Mouse (Mus musculus): Measurements from ENCODE around the gene Plcg1.
A peak's percentile ranks its signal among the peaks of the same experiment; 100 is the strongest.

Gene Plcg1

DNA sequence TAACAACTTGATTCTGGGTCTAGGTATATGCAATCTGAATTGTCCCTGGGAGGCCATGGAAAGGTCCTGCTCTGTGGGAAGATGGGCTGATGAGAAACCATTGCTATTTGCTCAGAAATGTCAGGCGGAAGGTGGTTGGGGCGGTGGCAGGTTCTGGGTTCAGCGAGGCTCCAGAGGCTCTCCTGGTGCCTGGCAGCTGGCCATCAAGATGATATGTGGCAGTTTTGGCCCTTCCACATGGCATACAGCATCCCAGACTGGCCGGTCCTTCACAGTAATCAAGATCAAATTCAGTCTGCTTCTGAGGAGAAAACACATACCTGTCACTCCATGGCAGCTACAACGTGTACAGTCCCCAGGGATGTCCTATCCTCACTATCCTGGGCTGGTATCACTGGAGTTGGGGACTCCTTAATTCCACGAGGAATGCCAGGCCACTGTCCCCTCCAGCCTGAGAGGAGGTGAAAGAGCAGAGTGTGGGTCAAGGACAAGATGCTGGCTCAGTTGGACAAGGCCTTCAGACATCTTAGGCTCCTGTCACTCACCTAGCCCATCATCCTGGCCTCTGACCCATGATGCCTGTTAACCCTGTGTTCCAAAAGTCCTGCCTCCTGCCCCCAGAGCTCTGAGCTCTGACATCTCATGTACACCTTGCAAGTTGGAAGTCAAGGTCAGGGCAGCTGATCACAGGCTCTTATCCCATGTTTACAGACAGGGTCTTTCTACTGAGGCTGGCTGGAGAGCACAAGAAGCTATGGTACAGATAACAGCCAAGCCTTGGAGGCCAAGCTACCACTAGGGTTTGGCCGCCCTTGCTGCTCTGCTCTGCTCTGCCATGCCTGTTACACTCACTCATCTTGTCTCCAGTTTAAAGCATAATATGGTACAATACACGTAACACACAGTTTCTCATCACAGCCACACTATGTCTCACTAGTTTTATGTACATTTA is 40.5 kb downstream of the Plcg1 start:
- DNase-seq: no peak

DNA sequence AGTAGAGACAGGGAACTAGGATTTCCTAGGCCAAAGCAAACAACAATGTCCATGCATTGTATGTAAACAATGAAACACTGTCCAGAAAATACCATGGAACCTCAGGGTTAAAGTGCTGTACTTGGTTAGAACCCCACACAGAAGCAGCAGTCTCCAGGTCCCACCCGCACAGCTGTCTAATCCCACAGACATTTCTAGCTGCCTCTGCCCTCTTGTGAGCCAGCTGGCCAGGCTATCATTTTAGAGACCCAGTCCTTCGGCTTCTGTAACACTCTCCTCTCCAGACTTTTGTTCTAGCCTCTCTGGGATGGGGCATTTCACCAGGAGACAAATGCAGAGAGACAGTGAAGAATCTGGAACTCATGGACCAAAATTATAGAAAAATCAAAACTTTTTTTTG is 46.9 kb downstream of the Plcg1 start:
- DNase-seq: no peak

DNA sequence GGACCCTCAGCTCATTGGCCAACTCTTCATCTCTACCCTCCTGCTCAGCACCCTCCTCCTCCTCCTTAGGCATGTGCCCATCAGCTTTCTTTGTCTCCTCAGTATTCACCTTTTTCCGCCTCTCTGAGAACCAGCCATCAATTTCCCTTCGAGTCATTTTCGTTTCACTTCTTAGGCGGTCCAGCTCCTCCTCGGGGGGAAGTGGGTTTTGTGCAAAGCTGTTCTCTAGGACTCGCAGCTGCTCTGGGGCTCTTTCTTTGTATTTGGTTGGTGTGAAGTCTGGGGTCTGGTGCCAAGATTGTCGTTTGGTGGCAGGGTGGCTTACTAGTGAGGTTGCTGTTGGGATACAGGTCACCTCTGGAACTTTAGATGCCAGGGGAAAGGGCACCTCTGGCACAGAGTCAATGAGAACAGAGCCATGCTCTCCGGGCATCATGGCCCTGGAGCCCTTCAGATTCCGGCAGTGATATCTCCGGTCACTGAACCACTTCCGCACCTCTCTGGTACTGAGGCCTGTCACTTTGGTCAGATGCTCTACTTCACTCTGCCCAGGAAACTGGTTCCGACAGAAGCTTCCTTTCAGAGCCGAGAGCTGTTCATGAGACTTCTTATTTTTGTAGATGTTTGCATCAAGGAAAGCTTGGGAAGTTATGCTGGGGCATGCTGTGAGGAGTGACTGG is 49.2 kb downstream of the Plcg1 start:
- DNase-seq: no peak

- no peak for DNase-seq
These were observed 49.7 kb downstream of the Plcg1 start for GRCm38 (mm10) chr2:160780834-160781219.

DNA sequence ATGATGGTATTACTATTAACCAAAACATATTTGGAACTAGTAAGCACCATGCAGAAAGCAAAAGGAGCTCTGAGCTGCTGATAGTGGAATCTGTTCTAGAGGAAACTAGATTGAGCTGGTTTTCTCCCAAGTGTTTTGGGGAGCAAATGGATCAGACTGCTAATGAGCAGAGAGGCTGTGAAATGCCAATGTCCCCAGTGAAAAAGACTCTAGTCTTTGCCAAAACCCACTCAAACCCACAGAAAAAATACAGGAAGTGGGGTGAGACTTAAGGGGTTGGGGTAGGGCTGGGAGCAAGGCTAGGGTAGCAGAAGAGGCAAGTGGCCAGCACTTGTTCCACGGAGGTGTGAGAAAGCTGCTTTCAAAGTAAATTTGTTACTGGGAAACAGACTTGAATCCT is 55.2 kb downstream of the Plcg1 start:
- DNase-seq: no peak

GRCm38 (mm10) chr2:160789046-160789445 is 57.9 kb downstream of the Plcg1 start:
- DNase-seq: no peak

DNA sequence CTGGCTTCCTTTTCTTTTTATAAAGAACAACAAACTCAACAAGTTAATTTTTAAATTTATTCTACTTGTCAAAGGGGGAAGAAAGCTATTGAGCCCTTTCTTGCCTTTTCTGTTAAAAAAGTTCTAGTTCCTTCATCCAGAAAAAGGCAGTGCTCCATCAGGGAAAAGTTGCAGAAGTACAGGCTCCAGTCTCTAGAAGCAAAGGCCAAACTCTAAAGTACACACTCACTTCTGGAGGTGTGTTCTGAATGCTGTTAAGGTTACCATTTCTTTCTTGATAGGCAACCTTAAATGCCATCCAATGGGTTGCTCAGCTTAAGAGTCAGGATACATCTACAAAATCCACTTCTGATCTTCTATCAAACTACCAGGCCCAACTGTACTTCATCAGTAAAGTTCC is 58.6 kb downstream of the Plcg1 start:
- DNase-seq: no peak

DNA sequence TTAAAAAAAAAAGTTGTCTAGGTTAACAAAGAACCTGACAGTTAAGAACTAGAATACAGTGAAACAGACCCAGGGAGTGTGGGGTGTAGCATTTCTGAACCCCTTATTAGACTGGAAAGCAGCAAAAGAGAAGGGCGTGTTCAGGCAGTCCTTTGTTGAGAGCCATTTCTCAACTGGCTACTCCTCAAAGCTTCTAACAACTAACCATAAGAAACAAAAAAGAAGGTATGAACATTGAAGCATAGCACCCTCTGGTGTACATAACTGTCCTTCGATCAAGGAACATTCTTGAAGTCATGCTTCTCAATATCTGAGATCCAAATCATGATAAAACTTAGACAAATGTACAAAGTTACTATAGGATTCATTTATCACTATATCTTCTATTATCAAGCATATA is 62.0 kb downstream of the Plcg1 start:
- DNase-seq: no peak

- peak; percentile 85 for DNase-seq
These were observed 65.9 kb downstream of the Plcg1 start for GRCm38 (mm10) chr2:160796973-160797372.

- no peak for DNase-seq
These were observed 67.1 kb downstream of the Plcg1 start for GRCm38 (mm10) chr2:160798206-160798605.

- no peak for DNase-seq
These were observed 69.9 kb downstream of the Plcg1 start for GRCm38 (mm10) chr2:160800967-160801366.

DNA sequence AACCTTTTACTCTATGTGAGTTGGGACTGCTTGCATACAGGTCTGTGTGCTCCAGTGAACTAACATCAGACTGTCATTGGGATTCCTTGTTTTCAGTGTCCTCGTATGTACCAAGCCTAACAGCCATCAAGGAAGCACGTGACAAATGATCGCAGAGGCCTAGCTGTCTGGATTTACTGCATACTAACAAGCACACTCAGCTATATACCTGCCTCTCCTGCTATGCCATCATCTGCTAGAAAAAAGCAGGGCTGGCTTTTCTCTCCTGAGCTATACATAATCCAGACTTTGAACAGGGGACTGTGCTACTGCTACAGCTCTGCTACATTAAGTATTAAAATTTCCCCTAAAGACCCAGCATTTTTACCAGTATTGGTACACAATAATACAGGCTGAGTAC is 71.2 kb downstream of the Plcg1 start:
- no peak for DNase-seq

DNA sequence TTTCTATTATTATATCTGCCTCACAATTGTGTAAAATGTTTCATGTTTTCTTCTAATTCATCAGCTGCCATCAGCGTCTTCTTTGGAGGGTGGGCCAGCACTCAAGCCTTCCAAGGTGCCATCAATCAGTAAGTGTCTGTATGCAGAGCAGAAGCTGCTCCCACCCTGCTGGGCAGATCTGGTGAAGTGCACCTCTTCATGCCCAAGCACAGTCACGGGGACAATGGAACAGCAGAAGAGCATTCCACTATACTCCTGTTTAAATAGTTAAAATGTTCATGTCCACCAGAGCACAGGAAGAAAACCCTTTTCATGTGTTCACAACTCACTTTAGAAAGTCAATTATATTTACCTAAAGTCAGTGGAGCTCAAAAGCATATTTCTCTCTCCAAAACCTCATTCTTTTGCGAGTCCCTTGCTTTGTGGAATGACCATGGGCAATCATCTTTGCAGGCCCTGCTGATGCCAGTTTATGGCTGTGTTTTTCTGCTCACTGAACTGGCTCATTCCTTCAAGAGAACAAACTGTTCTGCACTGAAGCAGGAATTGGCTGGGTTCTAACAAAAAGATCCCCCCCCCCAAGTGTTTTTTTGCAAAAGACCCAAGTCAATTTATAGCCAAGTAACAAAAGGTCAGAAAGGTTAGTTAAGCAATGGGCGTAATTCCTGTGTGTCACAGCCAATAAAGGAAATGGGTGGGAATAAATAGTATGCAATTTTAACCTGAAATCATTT is 73.9 kb downstream of the Plcg1 start:
- DNase-seq: peak; percentile 67

DNA sequence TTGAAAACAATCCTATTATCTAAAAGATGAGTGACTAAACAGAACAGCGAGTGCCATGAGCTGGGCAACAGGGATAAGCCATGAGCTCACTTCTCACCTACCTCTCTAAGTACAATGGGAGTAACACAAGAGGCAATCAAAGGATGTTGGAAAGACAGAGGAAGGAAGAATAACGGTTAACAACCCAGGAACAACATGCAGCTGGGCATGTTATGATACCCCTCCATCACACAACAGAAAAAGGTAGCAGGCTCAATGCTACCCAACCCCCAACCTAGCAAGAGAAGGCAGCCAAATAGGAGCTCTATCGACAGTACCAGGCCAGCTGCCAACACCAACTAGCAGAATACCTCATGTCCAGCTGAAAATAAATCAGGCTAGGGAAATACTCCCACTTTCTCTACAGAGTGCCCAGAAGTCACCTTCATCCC is 75.0 kb downstream of the Plcg1 start:
- DNase-seq: peak; percentile 86

DNA sequence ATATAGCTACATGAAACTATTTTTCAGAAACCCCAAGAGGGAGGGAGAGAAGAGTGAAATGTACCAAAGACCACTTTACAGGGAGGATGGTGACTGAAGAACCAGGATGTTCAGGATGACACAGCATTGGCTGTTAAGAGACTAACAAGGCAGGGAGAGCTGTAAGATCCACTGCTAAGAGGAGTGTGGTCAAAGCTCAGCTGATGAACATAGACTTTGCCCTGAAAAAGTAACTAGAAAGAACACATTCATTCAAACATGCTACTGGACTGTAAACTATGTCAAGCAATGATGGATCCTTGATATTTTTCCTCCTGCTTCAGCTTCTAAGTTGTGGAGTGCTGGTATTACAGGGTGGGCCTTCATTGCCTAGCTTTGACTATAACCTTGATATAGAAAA is 79.3 kb downstream of the Plcg1 start:
- DNase-seq: no peak

- DNase-seq: no peak
These were observed 79.7 kb downstream of the Plcg1 start for GRCm38 (mm10) chr2:160810802-160811201.

Measured in kidney, adult 18-20 months (tissue).